ENCODE assay signal across 11 mouse cellular contexts in genomic region chr12:118056876-118057275, GRCm38 (mm10).
DNase-seq lines count a peak whose midpoint lies in the region; ATAC-seq and TF ChIP-seq lines count a peak whose summit lies in the region.
"Had no signal": no experiment of that assay in that cellular context is flagged by ENCODE, and none has a peak within 500 bp of the region (broad histone marks: within the 10 kb centered on the region; RNA-seq: fewer than 3 reads in every experiment).

No protein-coding gene starts in this region.

- H3K36me3 ChIP-seq in lung, embryonic 14.5 days (ENCODE audit: insufficient read depth), result no peaks in the 10 kb centered on the region
- H3K36me3 ChIP-seq in heart, embryonic 12.5 days, result no peaks in the 10 kb centered on the region
- H3K36me3 ChIP-seq: midbrain, embryonic 12.5 days had no signal

- no peak overlapping the region for H3K27ac ChIP-seq in lung, embryonic 14.5 days (ENCODE audit: low read depth)
- no peak overlapping the region for H3K27ac ChIP-seq in heart, embryonic 12.5 days (ENCODE audit: poor library complexity, severe bottlenecking)
- H3K27ac ChIP-seq: liver, embryonic 14.5 days; midbrain, embryonic 12.5 days had no signal

- H3K4me2 ChIP-seq in lung, embryonic 14.5 days, result no peak overlapping the region
- no peak overlapping the region for H3K4me2 ChIP-seq in heart, embryonic 12.5 days
- H3K4me2 ChIP-seq: midbrain, embryonic 12.5 days had no signal

- TF ChIP-seq CTCF in lung, embryonic 14.5 days (IDR thresholded peaks at IDR 0.05; ENCODE audit: low read depth), result 0 out of 2 replicates have a peak, but pooled peaks have one; percentile 11

- 73% methylated on average over 10 of the region's 10 CpGs for WGBS in lung, embryonic 14.5 days
- 81% methylated on average over 10 of the region's 10 CpGs for WGBS in heart, embryonic 12.5 days

- no peaks in the 10 kb centered on the region for H3K27me3 ChIP-seq in lung, embryonic 14.5 days (ENCODE audit: insufficient read depth, low read length)
- no peaks in the 10 kb centered on the region for H3K27me3 ChIP-seq in heart, embryonic 12.5 days (replicated peaks)
- H3K27me3 ChIP-seq: midbrain, embryonic 12.5 days had no signal

- no peak overlapping the region for H3K9ac ChIP-seq in lung, embryonic 14.5 days
- H3K9ac ChIP-seq in heart, embryonic 12.5 days, result no peak overlapping the region
- H3K9ac ChIP-seq: liver, embryonic 14.5 days; midbrain, embryonic 12.5 days had no signal

- no peak overlapping the region for H3K4me3 ChIP-seq in lung, embryonic 14.5 days (ENCODE audit: low read depth, low read length)
- no peak overlapping the region for H3K4me3 ChIP-seq in heart, embryonic 12.5 days
- H3K4me3 ChIP-seq: midbrain, embryonic 12.5 days had no signal

- peak; percentile 5 to 34 for DNase-seq in frontal cortex, postnatal 14 days (ENCODE audit: low spot score in 2 of 2)
- peak; percentile 17 for DNase-seq in lung, embryonic 14.5 days
- no peak for DNase-seq in lung, postnatal 10 days
- DNase-seq in cerebellum, adult 8-10 months, result peak; percentile 60
- DNase-seq in retina, postnatal 7 days (ENCODE audit: low read depth, low spot score), result peak; percentile 3
- DNase-seq in embryo, embryonic 11 days, result no peak
- DNase-seq: gastrocnemius, postnatal 25 days had no signal

- ATAC-seq in frontal cortex, adult (ENCODE audit: low TSS enrichment), result no peak; the same call in 1 of the 2 replicates
- ATAC-seq in lung, embryonic 14.5 days (ENCODE audit: insufficient read depth), result no peak
- no peak for ATAC-seq in heart, embryonic 12.5 days (ENCODE audit: insufficient number of reproducible peaks, low FRiP score)

- H3K9me3 ChIP-seq in lung, embryonic 14.5 days (ENCODE audit: low read depth, low read length), result no peaks in the 10 kb centered on the region
- H3K9me3 ChIP-seq in heart, embryonic 12.5 days (replicated peaks), result no peaks in the 10 kb centered on the region
- H3K9me3 ChIP-seq: midbrain, embryonic 12.5 days had no signal

- H3K4me1 ChIP-seq in lung, embryonic 14.5 days (ENCODE audit: insufficient read depth), result no peaks in the 10 kb centered on the region
- no peaks in the 10 kb centered on the region for H3K4me1 ChIP-seq in heart, embryonic 12.5 days (replicated peaks)
- H3K4me1 ChIP-seq: midbrain, embryonic 12.5 days had no signal

Comparison
In these comparisons a context has a peak if more than half of its experiments do, and no peak if none do; other contexts are left out.
1. DNase-seq: peak in frontal cortex, postnatal 14 days (2 of 2), lung, embryonic 14.5 days (single experiment), cerebellum, adult 8-10 months (single experiment) and retina, postnatal 7 days (single experiment); none in lung, postnatal 10 days (single experiment) and embryo, embryonic 11 days (single experiment).